Mouse (Mus musculus): Measurements from ENCODE around the gene Polr1c.

- TF ChIP-seq CTCF (IDR thresholded peaks at IDR 0.05; ENCODE audit: insufficient read depth, low read length) (no peak), POLR2A (IDR thresholded peaks at IDR 0.05; ENCODE audit: borderline replicate concordance, extremely low read depth, low read depth, low read length) (no peak)
These were observed 7.3 kb upstream of the Polr1c start for GRCm38 (mm10) chr17:46255147-46255546.
